ENCODE assay signal across 8 mouse cellular contexts in genomic region chr8:84594099-84594780, GRCm38 (mm10).
DNase-seq lines count a peak whose midpoint lies in the region; ATAC-seq lines count a peak whose summit lies in the region.

No protein-coding gene starts in this region.

- H3K27ac ChIP-seq in heart, embryonic 10.5 days = 0 out of 2 replicates have a peak overlapping the region, but pooled peaks have one; percentile 1
- no peak overlapping the region for H3K27ac ChIP-seq in heart, embryonic 12.5 days (ENCODE audit: poor library complexity, severe bottlenecking)
- no peak overlapping the region for H3K27ac ChIP-seq in midbrain, embryonic 14.5 days (replicated peaks; ENCODE audit: low read depth, low read length)

- H3K4me2 ChIP-seq in heart, embryonic 12.5 days = no peak overlapping the region
- H3K4me2 ChIP-seq in midbrain, embryonic 14.5 days (ENCODE audit: low read length) = no peak overlapping the region

- no peaks in the 10 kb centered on the region for H3K36me3 ChIP-seq in heart, embryonic 10.5 days
- no peaks in the 10 kb centered on the region for H3K36me3 ChIP-seq in heart, embryonic 12.5 days
- H3K36me3 ChIP-seq in midbrain, embryonic 14.5 days (ENCODE audit: control insufficient read depth, insufficient read depth, low read length) = peaks cover 6% of the 10 kb centered on the region; the same call in 1 of the 2 replicates

- DNase-seq in heart, embryonic 10.5 days (ENCODE audit: low spot score) = no peak
- DNase-seq in adrenal gland, postnatal 14 days = peak; percentile 89
- peak; percentile 70 for DNase-seq in embryo, embryonic 11.5 days (ENCODE audit: low read depth, low spot score)
- DNase-seq in heart, postnatal 4 days = peak; percentile 89
- peak; percentile 69 to 70 for DNase-seq in left cerebral cortex, postnatal 36 days (ENCODE audit: low spot score in 2 of 2)
- DNase-seq in midbrain, embryonic 14.5 days = peak; percentile 90
- peak; percentile 81 to 95 for DNase-seq in spleen, postnatal 4 days (ENCODE audit: low spot score in 2 of 2)

- H3K27me3 ChIP-seq in heart, embryonic 10.5 days (ENCODE audit: insufficient read depth, poor library complexity, severe bottlenecking) = peaks cover 40% of the 10 kb centered on the region
- peaks cover 18% of the 10 kb centered on the region for H3K27me3 ChIP-seq in heart, embryonic 12.5 days (replicated peaks)
- no peaks in the 10 kb centered on the region for H3K27me3 ChIP-seq in midbrain, embryonic 14.5 days (ENCODE audit: control insufficient read depth, insufficient read depth, low read length)

- H3K9me3 ChIP-seq in heart, embryonic 10.5 days = no peaks in the 10 kb centered on the region
- H3K9me3 ChIP-seq in heart, embryonic 12.5 days (replicated peaks) = no peaks in the 10 kb centered on the region
- no peaks in the 10 kb centered on the region for H3K9me3 ChIP-seq in midbrain, embryonic 14.5 days (ENCODE audit: control insufficient read depth, low read length)

- H3K4me3 ChIP-seq in heart, embryonic 10.5 days = no peak overlapping the region
- H3K4me3 ChIP-seq in heart, embryonic 12.5 days = no peak overlapping the region
- H3K4me3 ChIP-seq in midbrain, embryonic 14.5 days (replicated peaks; ENCODE audit: low read depth, low read length) = no peak overlapping the region

- ATAC-seq in heart, embryonic 12.5 days (ENCODE audit: insufficient number of reproducible peaks, low FRiP score) = no peak
- ATAC-seq in midbrain, embryonic 14.5 days (ENCODE audit: low FRiP score, low TSS enrichment) = no peak

- intact Hi-C loops in left cerebral cortex, postnatal 36 days (cut with DNase I) = no loop called here

- H3K9ac ChIP-seq in heart, embryonic 12.5 days = no peak overlapping the region
- H3K9ac ChIP-seq in midbrain, embryonic 14.5 days (replicated peaks; ENCODE audit: low read length) = no peak overlapping the region

- whole genome bisulfite sequencing in heart, embryonic 10.5 days = 66% methylated on average over 9 of the region's 9 CpGs
- WGBS in heart, embryonic 12.5 days = 64% methylated on average over 9 of the region's 9 CpGs
- WGBS in midbrain, embryonic 14.5 days = 69% methylated on average over 9 of the region's 9 CpGs

- H3K4me1 ChIP-seq in heart, embryonic 10.5 days = peaks cover 23% of the 10 kb centered on the region
- peaks cover 14% of the 10 kb centered on the region for H3K4me1 ChIP-seq in heart, embryonic 12.5 days (replicated peaks)
- H3K4me1 ChIP-seq in midbrain, embryonic 14.5 days (ENCODE audit: control insufficient read depth, insufficient read depth, low read length) = no peaks in the 10 kb centered on the region
